Mouse (Mus musculus) mature B cell (primary cell): ENCODE results near the gene Hhipl1.

ENCODE experiments used
- in situ Hi-C: fragments of 300-500 bp; cut with MboI; formaldehyde crosslinking; loops from 2 replicates; pipeline ENCODE4 v1.14.3; 2019

Gene Hhipl1

GRCm38 (mm10) chr12:108305812-108306794 is at the start of gene Hhipl1:
Gene Hhipl1 (plus strand): TSS chr12:108306270.
- in situ Hi-C loops = no loop called here

- in situ Hi-C loops = no loop called here
Measured at GRCm38 (mm10) chr12:108256734-108257133, 49.3 kb upstream of the Hhipl1 start.

DNA sequence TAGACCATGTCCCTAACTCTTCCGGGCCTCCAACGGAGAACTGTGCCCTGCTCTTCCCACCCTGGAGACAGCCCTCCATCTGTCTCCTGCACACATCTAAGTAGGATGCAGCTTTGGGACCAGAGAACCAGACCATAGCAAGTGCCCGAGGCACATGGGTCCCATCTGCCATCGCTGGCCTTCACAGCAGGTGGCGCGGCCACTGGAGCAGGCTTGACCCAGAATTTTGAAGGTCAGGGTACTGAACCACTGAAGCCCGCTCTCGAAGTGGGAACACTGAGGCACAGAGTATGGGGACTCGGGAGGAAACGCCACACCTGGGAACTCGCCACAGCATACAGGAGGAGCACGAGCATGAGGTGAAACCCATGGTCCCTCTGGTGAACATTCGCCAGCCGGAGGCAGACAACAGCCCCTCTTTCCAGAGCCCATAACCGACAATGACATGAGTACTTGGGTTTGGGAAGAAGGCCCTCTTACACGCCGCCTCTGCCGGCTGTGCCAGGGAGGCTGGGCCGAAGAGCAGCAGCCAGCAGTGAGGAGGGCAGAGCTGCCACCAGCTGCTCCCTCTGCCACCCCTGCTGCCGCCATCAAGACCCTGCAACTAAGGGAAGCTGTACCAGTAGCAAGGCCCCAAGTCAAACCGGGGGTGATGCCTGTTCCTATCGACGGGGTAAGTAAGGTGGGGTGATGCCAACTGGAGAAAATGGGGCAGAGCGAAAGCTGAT is 46.6 kb upstream of the Hhipl1 start:
- in situ Hi-C loops = no loop called here

DNA sequence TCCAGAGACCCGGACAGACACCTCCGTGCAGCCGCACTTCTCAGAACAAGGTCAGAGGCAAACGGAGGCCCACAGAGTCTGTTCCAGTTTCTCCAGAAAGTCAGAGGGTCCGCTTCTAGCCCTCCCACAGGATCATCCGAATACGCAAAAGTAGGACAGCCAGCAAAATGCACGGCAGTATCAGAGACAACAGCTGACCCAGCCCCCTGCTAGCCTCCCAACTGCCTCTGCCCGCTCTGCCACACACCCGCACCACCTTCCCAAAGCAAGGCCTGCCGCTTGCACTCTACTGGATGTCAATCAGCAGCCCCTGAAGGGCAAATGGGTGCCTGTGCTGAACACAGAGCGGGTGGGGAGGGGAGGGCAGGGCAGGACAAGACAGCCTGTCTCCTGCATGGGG is 45.1 kb upstream of the Hhipl1 start:
- in situ Hi-C loops = no loop called here

DNA sequence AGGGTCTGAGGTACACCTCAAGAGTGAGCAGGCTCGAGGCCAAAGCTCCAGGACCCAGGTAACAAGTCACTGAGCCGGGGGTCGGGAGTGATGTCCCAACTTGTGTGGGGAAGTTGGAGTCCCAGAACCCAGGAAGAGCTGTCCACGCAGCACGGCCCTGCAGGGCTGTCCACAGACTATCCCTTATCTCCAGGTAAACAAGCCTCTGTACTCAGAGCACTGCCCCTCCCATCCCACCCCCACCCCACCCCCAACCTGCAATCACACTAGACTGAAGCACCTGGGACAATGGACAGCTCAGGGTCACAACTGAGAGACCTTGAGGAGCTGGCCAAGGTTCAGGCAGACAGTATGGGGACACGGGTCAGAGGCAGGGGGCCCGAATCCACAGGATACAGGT is 41.2 kb upstream of the Hhipl1 start:
- in situ Hi-C loops = no loop called here

DNA sequence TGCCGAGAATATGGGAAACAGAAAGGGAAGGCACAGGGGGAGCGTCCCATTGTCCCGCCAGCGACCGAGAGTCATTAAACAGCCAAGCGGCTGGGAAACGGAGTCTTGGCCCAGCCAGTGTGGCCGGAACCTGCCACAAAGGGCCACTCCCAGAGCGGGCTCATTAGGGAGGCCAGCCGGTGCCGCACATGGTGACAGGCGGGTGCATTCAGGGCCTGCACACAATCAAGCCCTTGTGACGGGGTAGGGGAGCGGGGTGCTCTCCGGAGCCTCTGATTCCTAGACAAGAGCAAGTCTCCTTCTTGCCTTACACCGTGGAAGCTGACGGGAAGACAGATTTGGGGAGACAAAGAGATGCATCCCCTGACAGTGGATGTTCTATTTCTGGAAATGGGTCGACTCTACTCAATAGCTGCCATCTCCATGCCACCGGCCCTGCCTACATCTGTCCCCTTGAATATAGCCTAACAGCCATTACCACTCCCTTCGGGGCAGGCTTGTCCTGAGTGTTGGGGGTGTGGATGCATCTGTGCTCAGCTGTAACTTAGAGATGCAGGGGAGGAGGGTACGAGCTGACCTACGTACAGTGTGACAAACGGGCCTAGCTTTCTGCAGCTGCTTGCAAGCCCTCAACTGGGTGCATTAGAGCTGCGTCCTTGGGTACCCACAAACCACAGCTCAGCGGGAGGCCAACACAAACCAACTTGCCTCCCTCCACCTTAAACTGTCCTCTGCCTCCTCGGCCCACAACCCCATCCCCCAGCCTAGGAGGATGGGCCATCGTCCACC is 40.0 kb upstream of the Hhipl1 start:
- in situ Hi-C loops = no loop called here

DNA sequence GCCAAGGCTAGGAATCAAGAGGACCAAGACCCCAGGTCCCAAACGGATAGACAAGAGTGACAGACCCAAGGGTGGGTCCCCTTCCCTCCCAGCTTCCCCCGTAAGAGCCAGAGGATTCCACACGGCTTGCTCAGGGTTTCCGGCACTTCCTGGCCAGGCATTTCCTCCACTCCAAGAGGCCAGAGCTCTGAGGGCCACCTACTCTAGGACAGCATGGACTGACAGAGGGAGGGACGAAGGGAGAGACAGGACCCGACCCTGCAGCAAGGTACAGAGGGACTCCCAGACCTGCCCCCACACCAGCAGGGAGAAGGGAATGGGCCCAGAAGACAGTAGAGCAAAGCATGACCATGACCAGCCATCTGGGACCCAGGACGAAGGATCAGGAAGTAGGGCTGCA is 38.4 kb upstream of the Hhipl1 start:
- in situ Hi-C loops = no loop called here

DNA sequence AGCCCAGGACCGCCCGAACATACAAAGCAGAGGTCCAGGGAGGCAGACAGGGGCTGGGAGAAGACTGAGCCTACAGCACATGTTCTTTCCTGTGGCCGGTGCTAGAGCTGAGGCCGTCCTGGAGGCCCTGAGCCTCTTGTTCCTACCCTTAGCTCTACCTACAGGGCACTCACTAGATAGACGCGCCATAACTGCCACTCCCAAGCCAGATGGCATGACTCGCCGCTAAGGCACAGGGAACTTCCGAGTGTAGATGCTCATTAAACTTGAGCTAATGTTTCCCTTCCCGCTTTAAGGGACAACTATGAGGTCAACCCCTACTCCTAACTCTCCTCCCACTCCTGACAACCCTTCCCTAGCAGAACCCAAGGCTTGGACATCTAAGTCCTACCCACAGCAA is 37.1 kb upstream of the Hhipl1 start:
- in situ Hi-C loops = no loop called here

DNA sequence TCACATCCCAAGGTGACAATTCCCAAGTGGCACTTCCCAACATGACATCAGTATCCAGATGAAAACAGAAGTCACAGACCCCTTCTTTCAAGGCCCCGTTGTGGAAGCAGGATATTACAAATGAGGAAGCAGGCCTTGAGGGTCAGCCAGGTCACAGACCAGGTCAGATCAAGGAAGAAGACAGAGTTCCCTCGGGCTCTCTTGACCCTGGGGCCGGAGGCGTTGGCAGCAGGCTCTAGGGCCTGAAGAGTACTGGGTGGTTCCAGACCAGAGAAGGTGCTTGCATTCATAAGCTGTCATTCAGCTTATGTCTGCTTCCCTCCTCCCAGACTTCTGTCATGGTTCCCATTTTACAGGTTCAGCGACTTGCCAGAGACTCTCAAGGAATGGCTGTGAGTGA is 36.4 kb upstream of the Hhipl1 start:
- in situ Hi-C loops = no loop called here

- in situ Hi-C loops = no loop called here
Measured at GRCm38 (mm10) chr12:108270240-108270919, 35.7 kb upstream of the Hhipl1 start.

- in situ Hi-C loops = no loop called here
Measured at GRCm38 (mm10) chr12:108271351-108272142, 34.5 kb upstream of the Hhipl1 start.

DNA sequence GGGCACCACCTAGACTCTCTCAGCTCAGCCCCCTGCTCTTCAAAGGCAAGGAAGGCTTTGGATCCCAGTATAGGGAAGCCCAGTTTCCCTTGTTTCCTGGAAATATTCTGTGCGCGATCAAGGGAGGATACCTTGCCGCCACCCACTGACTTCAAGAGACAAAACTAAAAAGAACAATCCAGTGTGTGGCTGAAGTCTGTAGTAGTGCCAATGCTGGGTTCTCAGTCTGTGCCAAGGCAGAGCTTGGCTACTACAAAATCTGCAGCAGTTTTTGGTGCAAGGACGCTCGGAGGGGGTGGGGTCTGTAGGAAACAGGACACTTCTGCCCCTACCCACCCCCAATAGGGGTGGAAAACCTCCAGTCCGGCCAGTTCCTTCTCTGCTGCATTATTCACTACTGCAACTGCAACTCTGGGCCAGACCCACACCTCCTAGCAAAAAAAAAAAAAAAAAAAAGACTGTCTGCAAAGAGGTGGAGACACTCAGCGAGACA is 33.9 kb upstream of the Hhipl1 start:
- in situ Hi-C loops = no loop called here

DNA sequence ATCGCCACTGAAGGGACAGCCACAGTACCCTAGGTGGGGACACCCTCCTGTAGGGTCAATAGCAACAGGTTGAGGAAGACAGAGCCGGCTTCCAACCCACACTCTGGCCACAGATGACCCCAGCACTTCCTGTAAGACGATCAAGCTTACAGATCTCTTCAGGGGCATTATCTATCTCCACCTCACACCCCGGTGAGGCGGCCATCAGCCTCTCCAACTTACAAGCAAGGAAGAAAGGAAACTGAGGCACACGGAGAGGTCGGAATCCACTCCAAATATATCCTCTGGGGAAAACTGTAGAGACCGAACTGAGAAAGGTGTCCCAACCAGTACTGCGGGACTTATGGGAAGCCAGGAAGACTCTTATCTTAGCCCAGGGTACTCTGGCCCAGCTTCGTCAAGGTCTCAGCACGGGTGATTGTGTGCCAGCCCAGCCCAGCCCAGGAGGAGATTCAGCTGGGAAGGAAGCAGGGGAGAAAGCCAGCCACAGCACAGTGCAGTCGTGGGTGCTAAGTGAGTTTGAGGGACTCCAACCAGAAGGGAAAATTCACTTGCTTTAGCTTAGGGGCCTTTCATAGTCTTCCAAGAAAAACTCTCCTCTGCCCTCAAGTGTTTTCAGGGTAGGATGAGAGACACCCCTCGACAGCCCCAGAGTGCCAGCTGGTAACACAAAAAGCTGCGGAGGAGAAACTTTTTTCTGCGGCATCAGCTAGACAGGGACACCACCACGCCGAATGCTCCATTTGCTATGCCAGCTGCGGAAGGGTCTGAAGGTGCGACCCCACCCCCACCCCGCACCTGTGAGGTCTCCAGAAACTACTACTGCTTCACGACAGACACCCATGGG is 32.4 kb upstream of the Hhipl1 start:
- in situ Hi-C loops = no loop called here

DNA sequence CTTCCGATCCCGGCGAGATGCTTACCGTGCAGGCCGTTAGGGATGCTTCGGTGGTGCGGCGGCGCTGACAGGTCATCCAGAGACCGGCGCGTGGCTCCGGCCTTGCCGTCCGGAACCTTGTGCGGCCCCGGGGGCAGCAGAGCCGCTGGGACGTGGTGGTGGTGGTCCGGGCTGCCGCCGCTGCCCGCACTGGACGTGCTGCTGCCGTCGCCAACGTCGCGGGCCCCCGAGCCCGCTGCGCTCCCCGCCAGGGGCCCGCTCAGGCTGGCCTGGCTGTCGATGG is 31.8 kb upstream of the Hhipl1 start:
- in situ Hi-C loops = no loop called here

- in situ Hi-C loops = no loop called here
Measured at GRCm38 (mm10) chr12:108274661-108275507, 31.2 kb upstream of the Hhipl1 start, which contains the start of gene Ccdc85c. Gene Ccdc85c (minus strand): TSS chr12:108275425.

DNA sequence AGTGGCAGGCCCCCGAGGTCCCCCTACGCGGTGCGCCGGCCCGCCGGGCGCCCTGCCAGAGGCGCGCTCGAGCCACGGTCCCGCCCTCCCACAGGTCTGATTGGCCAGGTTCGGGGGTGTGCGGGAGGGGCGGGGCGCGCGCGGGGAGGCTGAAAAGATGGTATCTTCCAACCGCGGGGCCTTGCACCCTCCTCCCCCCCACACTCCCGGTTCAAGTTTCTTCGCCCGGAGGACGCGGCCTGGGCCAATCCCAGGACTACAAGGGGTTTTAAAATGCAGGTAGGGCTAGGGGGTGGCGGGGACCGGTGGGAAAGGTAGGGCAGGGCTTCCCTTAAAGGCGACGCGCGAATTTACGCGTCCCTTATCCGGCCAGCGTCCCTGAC is 30.6 kb upstream of the Hhipl1 start:
- in situ Hi-C loops = no loop called here

- in situ Hi-C loops = no loop called here
Measured at GRCm38 (mm10) chr12:108275920-108276822, 29.9 kb upstream of the Hhipl1 start.

DNA sequence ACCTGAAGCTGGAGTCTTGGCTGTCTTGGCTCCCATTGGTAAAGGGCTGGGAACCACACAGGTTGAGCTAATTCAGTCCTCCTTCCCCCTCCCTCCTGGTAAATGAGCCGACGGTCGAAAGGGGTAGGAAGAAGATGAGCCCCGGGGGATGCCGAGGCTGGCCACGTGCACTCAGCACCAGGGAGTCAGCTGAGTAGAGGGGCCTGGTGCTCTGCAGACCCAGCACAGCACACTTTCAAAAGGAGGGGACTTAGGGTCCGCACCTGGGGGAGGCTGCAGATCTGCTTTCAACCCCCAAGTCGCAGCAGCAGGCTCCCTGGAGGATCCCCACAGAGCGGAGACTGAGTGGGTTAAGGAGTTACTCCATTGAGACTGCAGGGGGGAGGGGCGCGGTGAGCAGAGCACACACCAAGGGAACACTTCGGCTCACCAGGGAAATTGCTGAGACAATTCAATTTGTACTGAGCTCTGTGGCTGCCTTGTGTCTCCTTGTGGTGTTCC is 28.7 kb upstream of the Hhipl1 start:
- in situ Hi-C loops = no loop called here
